Mouse (Mus musculus) limb, embryonic 14.5 days (tissue): ENCODE measurements around the gene Grem1. TPM values are rescaled to one million over a fixed set of nuclear protein-coding genes. Genes with fewer than 3 reads are reported as not detected.

Experiments
- ATAC-seq: fragments of 200-750 bp; cut with Nextera tagmentation; 2 replicates; pipeline ENCODE4 v1.8.0; 2017; ENCODE audit warnings: low read depth, moderate number of reproducible peaks, moderate TSS enrichment; ENCODE audit not compliant: low FRiP score
- DNase-seq: peaks from one replicate; pipeline ENCODE4 v3.0.0-alpha.2; 2015; ENCODE audit warnings: low spot score
- H3K27ac ChIP-seq: fragments of 300-500 bp; sonication (generic); replicated peaks from 2 replicates; pipeline ENCODE4 v1.5.1; 2014; ENCODE audit warnings: low read depth, mild to moderate bottlenecking, low read length, moderate library complexity, mixed read lengths
- H3K27me3 ChIP-seq: fragments of 300-500 bp; sonication (generic); 2 replicates; pipeline ENCODE4 v1.6.1; 2014; ENCODE audit warnings: low read length, mixed read lengths; ENCODE audit not compliant: control insufficient read depth, insufficient read depth
- H3K36me3 ChIP-seq: fragments of 300-500 bp; sonication (generic); 2 replicates; pipeline ENCODE4 v1.6.1; 2014; ENCODE audit warnings: mild to moderate bottlenecking, low read length, moderate library complexity, mixed read lengths; ENCODE audit not compliant: control insufficient read depth, insufficient read depth
- H3K4me1 ChIP-seq: fragments of 300-500 bp; sonication (generic); 2 replicates; pipeline ENCODE4 v1.6.1; 2014; ENCODE audit warnings: antibody characterized with exemption, low read length, mixed read lengths; ENCODE audit not compliant: control insufficient read depth, insufficient read depth
- H3K4me2 ChIP-seq: fragments of 300-500 bp; sonication (generic); replicated peaks from 2 replicates; pipeline ENCODE4 v1.6.1; 2014; ENCODE audit warnings: low read depth, mild to moderate bottlenecking, low read length, moderate library complexity; ENCODE audit not compliant: severe bottlenecking
- H3K4me3 ChIP-seq: fragments of 300-500 bp; sonication (generic); replicated peaks from 2 replicates; pipeline ENCODE4 v1.5.1; 2014; ENCODE audit warnings: low read length
- H3K9ac ChIP-seq: fragments of 300-500 bp; sonication (generic); 2 replicates; pipeline ENCODE4 v1.6.1; 2014; ENCODE audit warnings: mild to moderate bottlenecking, low read depth, low read length, moderate library complexity; ENCODE audit not compliant: severe bottlenecking
- H3K9me3 ChIP-seq: fragments of 300-500 bp; sonication (generic); 2 replicates; pipeline ENCODE4 v1.6.1; 2016; ENCODE audit warnings: low read length; ENCODE audit not compliant: control insufficient read depth
- POLR2A ChIP-seq: fragments of 200-500 bp; IDR thresholded peaks from 2 replicates; pipeline ENCODE4 v1.8.0; 2012; ENCODE audit warnings: inconsistent platforms, mild to moderate bottlenecking, moderate library complexity, borderline replicate concordance; ENCODE audit not compliant: insufficient read depth, insufficient read length; ENCODE audit errors: extremely low read depth
- WGBS: fragments of 180-500 bp; shearing (Covaris S2); extraction: QIAGEN DNeasy Blood & Tissue Kit; methylation state at CpG from one replicate; pipeline ENCODE4 v1.1.7; 2014; 5-methylcytosine and 5-hydroxymethylcytosine counted together
- polyA plus RNA-seq, 2 experiments: library from polyadenylated mRNA; depleted of rRNA in 1 of 2; stranded (reverse) in 1 of 2; unstranded in 1 of 2; fragments of >200 nt; fragmentation: Nextera tagmentation in 1 of 2; extraction: Ambion mirVana in 1 of 2; gene quantifications; 2 replicates each; pipeline versions ENCODE4 v1.2.1 to v1.2.3; 2012 to 2014

Grem1 gene
- polyA plus RNA-seq, 2 experiments = 4.5 to 6.9 TPM

GRCm38 (mm10) chr2:113713406-113713805, 45.0 kb downstream of the Grem1 start:
- ATAC-seq = no peak
- Histone ChIP-seq H3K9me3 (no peaks in the 10 kb centered on the region), H3K4me1 (no peaks in the 10 kb centered on the region), H3K27ac (no peak overlapping the region), H3K4me2 (no peak overlapping the region), H3K36me3 (no peaks in the 10 kb centered on the region), H3K4me3 (no peak overlapping the region), H3K9ac (no peak overlapping the region), H3K27me3 (no peaks in the 10 kb centered on the region)
- no peak for DNase-seq
- WGBS = 58% methylated on average over 2 of the region's 2 CpGs
- no peak for TF ChIP-seq POLR2A

GRCm38 (mm10) chr2:113707507-113707906, 50.9 kb downstream of the Grem1 start:
- no peak for TF ChIP-seq POLR2A
- DNase-seq (no peak), ATAC-seq (no peak)
- Histone ChIP-seq H3K27me3 (no peaks in the 10 kb centered on the region), H3K4me2 (no peak overlapping the region), H3K9ac (no peak overlapping the region), H3K27ac (no peak overlapping the region), H3K9me3 (no peaks in the 10 kb centered on the region), H3K36me3 (no peaks in the 10 kb centered on the region), H3K4me1 (no peaks in the 10 kb centered on the region), H3K4me3 (no peak overlapping the region)
- WGBS = 60% methylated on average over 4 of the region's 4 CpGs

- Histone ChIP-seq H3K27me3 (no peaks in the 10 kb centered on the region), H3K36me3 (no peaks in the 10 kb centered on the region), H3K4me3 (no peak overlapping the region), H3K9me3 (no peaks in the 10 kb centered on the region), H3K4me2 (no peak overlapping the region), H3K4me1 (no peaks in the 10 kb centered on the region), H3K9ac (no peak overlapping the region), H3K27ac (no peak overlapping the region)
- ATAC-seq (no peak), DNase-seq (no peak)
- 76% methylated on average over 5 of the region's 5 CpGs for WGBS
- TF ChIP-seq POLR2A = no peak
These were observed 56.9 kb downstream of the Grem1 start for GRCm38 (mm10) chr2:113701507-113701906.

- H3K27me3 ChIP-seq = no peaks in the 10 kb centered on the region
- DNase-seq (no peak), ATAC-seq (no peak)
- no peak overlapping the region for H3K27ac ChIP-seq
- WGBS = 55% methylated on average over 5 of the region's 5 CpGs
- TF ChIP-seq POLR2A = no peak
- H3K9me3 ChIP-seq = no peaks in the 10 kb centered on the region
- H3K9ac ChIP-seq = no peak overlapping the region
- H3K4me1 ChIP-seq = peaks cover 11% of the 10 kb centered on the region; the same call in 1 of the 2 replicates
- H3K4me2 ChIP-seq = no peak overlapping the region
- H3K36me3 ChIP-seq = no peaks in the 10 kb centered on the region
- no peak overlapping the region for H3K4me3 ChIP-seq
These were observed 61.8 kb downstream of the Grem1 start for GRCm38 (mm10) chr2:113696647-113697046.

GRCm38 (mm10) chr2:113696222-113696621, 62.2 kb downstream of the Grem1 start:
- Histone ChIP-seq H3K27ac (no peak overlapping the region), H3K36me3 (no peaks in the 10 kb centered on the region), H3K4me1 (peaks cover 11% of the 10 kb centered on the region; the same call in 1 of the 2 replicates), H3K4me2 (no peak overlapping the region), H3K27me3 (no peaks in the 10 kb centered on the region), H3K4me3 (no peak overlapping the region), H3K9ac (no peak overlapping the region), H3K9me3 (no peaks in the 10 kb centered on the region)
- no peak for DNase-seq
- 70% methylated on average over 3 of the region's 3 CpGs for WGBS
- no peak for TF ChIP-seq POLR2A
- ATAC-seq = no peak

Other genes starting within 250 kb of the Grem1 start
- gene Scg5, start 70.5 kb upstream of the Grem1 start, polyA plus RNA-seq (2012; rRNA removed) = 0.63 and 0.84 TPM in 2 replicates
- 0.87 and 1.5 TPM in 2 replicates for gene Scg5, start 70.5 kb upstream of the Grem1 start, polyA plus RNA-seq (2014; fragmentation: Nextera tagmentation; extraction: Ambion mirVana)
- gene Arhgap11a, start 90.0 kb upstream of the Grem1 start, polyA plus RNA-seq (2012; rRNA removed) = 17.0 and 23.5 TPM in 2 replicates
- gene Arhgap11a, start 90.0 kb upstream of the Grem1 start, polyA plus RNA-seq (2014; fragmentation: Nextera tagmentation; extraction: Ambion mirVana) = 4.2 and 4.6 TPM in 2 replicates